Mouse (Mus musculus) cortical plate, adult 2 months (tissue): ENCODE results near the gene Pex14. TPM values are rescaled to one million over a fixed set of nuclear protein-coding genes. Genes with fewer than 3 reads are reported as not detected.
A peak's percentile ranks its signal among the peaks of the same experiment; 100 is the strongest.

Source experiments
- H3K27ac ChIP-seq: fragments of 200-500 bp; 2 replicates; pipeline ENCODE4 v1.5.1; 2012; ENCODE audit warnings: low read length, control low read depth, inconsistent platforms; ENCODE audit not compliant: insufficient read depth
- H3K4me1 ChIP-seq: fragments of 200-500 bp; 2 replicates; pipeline ENCODE4 v1.6.1; 2011; ENCODE audit warnings: low read length; ENCODE audit not compliant: control insufficient read depth, insufficient read depth
- H3K4me3 ChIP-seq: fragments of 200-500 bp; 2 replicates; pipeline ENCODE4 v1.5.1; 2011; ENCODE audit warnings: mild to moderate bottlenecking, low read length, control low read depth; ENCODE audit not compliant: insufficient read depth
- CTCF ChIP-seq: fragments of 200-500 bp; IDR thresholded peaks from 2 replicates; pipeline ENCODE4 v1.5.1; 2011; ENCODE audit warnings: mild to moderate bottlenecking, control low read depth, low read length; ENCODE audit not compliant: insufficient read depth; ENCODE audit errors: extremely low read depth
- POLR2A ChIP-seq: fragments of 200-500 bp; IDR thresholded peaks from 2 replicates; pipeline ENCODE4 v1.6.1; 2011; ENCODE audit warnings: mild to moderate bottlenecking, low read length, control low read depth; ENCODE audit not compliant: insufficient read depth; ENCODE audit errors: extremely low read depth
- polyA plus RNA-seq: library from polyadenylated mRNA; depleted of rRNA; stranded (reverse); fragments of >200 nt; gene quantifications from 2 replicates; pipeline ENCODE4 v1.2.3, GENCODE M21; 2012; rRNA removed

The Pex14 gene
- 41.1 and 42.4 TPM in 2 replicates for polyA plus RNA-seq

- Histone ChIP-seq H3K4me3 (peak within 1 kb of the TSS; percentile 71), H3K4me1 (peaks cover 3% of the 10 kb centered on the region; the same call in 1 of the 2 replicates), H3K27ac (no peak within 1 kb of the TSS)
- peak; percentile 55; the same call in 1 of the 2 replicates for TF ChIP-seq POLR2A
- TF ChIP-seq CTCF = no peak
Measured at GRCm38 (mm10) chr4:149099369-149100017, at the start of gene Pex14. TSS of gene Pex14 (minus strand) at chr4:149099876.

- Histone ChIP-seq H3K27ac (no peak overlapping the region), H3K4me1 (no peaks in the 10 kb centered on the region), H3K4me3 (no peak overlapping the region)
- TF ChIP-seq CTCF = no peak
- no peak for TF ChIP-seq POLR2A
Measured at GRCm38 (mm10) chr4:149149196-149149595, 49.5 kb upstream of the Pex14 start.

- no peaks in the 10 kb centered on the region for H3K4me1 ChIP-seq
- H3K4me3 ChIP-seq = no peak overlapping the region
- no peak overlapping the region for H3K27ac ChIP-seq
- TF ChIP-seq CTCF = no peak
- no peak for TF ChIP-seq POLR2A
Measured at GRCm38 (mm10) chr4:149148084-149148483, 48.4 kb upstream of the Pex14 start.

- Histone ChIP-seq H3K27ac (no peak overlapping the region), H3K4me3 (no peak overlapping the region), H3K4me1 (no peaks in the 10 kb centered on the region)
- TF ChIP-seq POLR2A (no peak), CTCF (no peak)
Measured at GRCm38 (mm10) chr4:149147528-149147927, 47.9 kb upstream of the Pex14 start.

GRCm38 (mm10) chr4:149145151-149145550, 45.5 kb upstream of the Pex14 start:
- H3K4me3 ChIP-seq = no peak overlapping the region
- TF ChIP-seq CTCF = no peak
- no peak for TF ChIP-seq POLR2A
- no peaks in the 10 kb centered on the region for H3K4me1 ChIP-seq
- no peak overlapping the region for H3K27ac ChIP-seq

GRCm38 (mm10) chr4:149144459-149144858, 44.8 kb upstream of the Pex14 start:
- TF ChIP-seq POLR2A (no peak), CTCF (peak; percentile 97)
- no peak overlapping the region for H3K4me3 ChIP-seq
- no peak overlapping the region for H3K27ac ChIP-seq
- no peaks in the 10 kb centered on the region for H3K4me1 ChIP-seq

GRCm38 (mm10) chr4:149143594-149143993, 43.9 kb upstream of the Pex14 start:
- Histone ChIP-seq H3K4me1 (no peaks in the 10 kb centered on the region), H3K4me3 (no peak overlapping the region), H3K27ac (no peak overlapping the region)
- no peak for TF ChIP-seq POLR2A
- TF ChIP-seq CTCF = no peak

- Histone ChIP-seq H3K27ac (no peak overlapping the region), H3K4me3 (no peak overlapping the region), H3K4me1 (0 out of 2 replicates have a peak, but pooled peaks cover 2% of the 10 kb centered on the region)
- TF ChIP-seq POLR2A = no peak
- TF ChIP-seq CTCF = no peak
Measured at GRCm38 (mm10) chr4:149138515-149138914, 38.8 kb upstream of the Pex14 start.

- Histone ChIP-seq H3K4me3 (peak within 1 kb of the TSS; percentile 71), H3K4me1 (0 out of 2 replicates have a peak, but pooled peaks cover 2% of the 10 kb centered on the region), H3K27ac (no peak within 1 kb of the TSS)
- TF ChIP-seq POLR2A = no peak
- peak; percentile 69 for TF ChIP-seq CTCF
Measured at GRCm38 (mm10) chr4:149136982-149137770, 37.5 kb upstream of the Pex14 start, which contains the start of gene Cenps. TSS of gene Cenps (minus strand) at chr4:149137629.
